Mouse (Mus musculus) liver, embryonic 14.5 days (tissue): ENCODE data around the gene Cdk19. TPM values are rescaled to one million over a fixed set of nuclear protein-coding genes. Genes with fewer than 3 reads are reported as not detected.

Experiments
- ATAC-seq: fragments of 200-750 bp; cut with Nextera tagmentation; 2 replicates; pipeline ENCODE4 v1.8.0; 2017; ENCODE audit warnings: moderate number of reproducible peaks, mild to moderate bottlenecking, moderate library complexity; ENCODE audit not compliant: insufficient read depth
- DNase-seq, 3 experiments: peaks; one replicate each; pipeline ENCODE4 v3.0.0-alpha.2; 2012 to 2013; ENCODE audit warnings: low read depth in 3 of 3, low spot score in 3 of 3
- H3K27ac ChIP-seq: fragments of 300-500 bp; sonication (generic); 2 replicates; pipeline ENCODE4 v1.5.1; 2014; ENCODE audit warnings: moderate library complexity, mild to moderate bottlenecking, control low read depth, inconsistent platforms
- H3K27me3 ChIP-seq: fragments of 300-500 bp; sonication (generic); 2 replicates; pipeline ENCODE4 v1.6.1; 2014; ENCODE audit warnings: mild to moderate bottlenecking, low read length, moderate library complexity; ENCODE audit not compliant: control insufficient read depth, insufficient read depth
- H3K36me3 ChIP-seq: fragments of 300-500 bp; sonication (generic); replicated peaks from 2 replicates; pipeline ENCODE4 v1.6.1; 2014; ENCODE audit warnings: low read depth; ENCODE audit not compliant: control insufficient read depth, insufficient read depth
- H3K4me1 ChIP-seq, 2 experiments: fragments of 200-500 bp in 1 of 2; fragments of 300-500 bp in 1 of 2; sonication (generic) in 1 of 2; replicated peaks; 2 replicates each; pipeline ENCODE4 v1.6.1; 2012 to 2014; ENCODE audit warnings: antibody characterized with exemption in 1 of 2, inconsistent platforms in 1 of 2, low read length in 1 of 2; ENCODE audit not compliant: control insufficient read depth in 2 of 2, insufficient read depth in 2 of 2
- H3K4me2 ChIP-seq: fragments of 300-500 bp; sonication (generic); 2 replicates; pipeline ENCODE4 v1.6.1; 2014; ENCODE audit warnings: low read depth, mild to moderate bottlenecking, control low read depth, moderate library complexity
- H3K4me3 ChIP-seq, 2 experiments: fragments of 200-500 bp in 1 of 2; fragments of 300-500 bp in 1 of 2; sonication (generic) in 1 of 2; 2 replicates each; pipeline ENCODE4 v1.5.1; 2012 to 2014; ENCODE audit warnings: low read depth in 2 of 2, low read length in 2 of 2, mild to moderate bottlenecking in 2 of 2, control low read depth in 1 of 2, inconsistent platforms in 1 of 2, moderate library complexity in 1 of 2; ENCODE audit not compliant: insufficient read depth in 1 of 2
- H3K9ac ChIP-seq: fragments of 300-500 bp; sonication (generic); replicated peaks from 2 replicates; pipeline ENCODE4 v1.6.1; 2014; ENCODE audit warnings: mild to moderate bottlenecking, control low read depth, moderate library complexity
- H3K9me3 ChIP-seq: fragments of 300-500 bp; sonication (generic); 2 replicates; pipeline ENCODE4 v1.6.1; 2016; ENCODE audit warnings: low read length, mixed read lengths; ENCODE audit not compliant: control insufficient read depth
- CTCF ChIP-seq: IDR thresholded peaks from 2 replicates; pipeline ENCODE4 v1.5.1; 2016; ENCODE audit warnings: antibody characterized with exemption, low read depth, control low read depth
- EP300 ChIP-seq: IDR thresholded peaks from 2 replicates; pipeline ENCODE4 v1.6.1; 2016; ENCODE audit warnings: antibody characterized with exemption, low read depth
- WGBS: fragments of 180-500 bp; shearing (Covaris S2); extraction: QIAGEN DNeasy Blood & Tissue Kit; methylation state at CpG from one replicate; pipeline ENCODE4 v1.1.7; 2014; ENCODE audit not compliant: insufficient replicate concordance; 5-methylcytosine and 5-hydroxymethylcytosine counted together
- polyA plus RNA-seq, 2 experiments: library from polyadenylated mRNA; depleted of rRNA in 1 of 2; stranded (reverse) in 1 of 2; unstranded in 1 of 2; fragments of >200 nt; fragmentation: Nextera tagmentation in 1 of 2; extraction: Ambion mirVana in 1 of 2; gene quantifications; 2 replicates each; pipeline versions ENCODE4 v1.2.1 to v1.2.3; 2012 to 2014

Gene Cdk19
- polyA plus RNA-seq, 2 experiments, result 3.1 TPM

DNA sequence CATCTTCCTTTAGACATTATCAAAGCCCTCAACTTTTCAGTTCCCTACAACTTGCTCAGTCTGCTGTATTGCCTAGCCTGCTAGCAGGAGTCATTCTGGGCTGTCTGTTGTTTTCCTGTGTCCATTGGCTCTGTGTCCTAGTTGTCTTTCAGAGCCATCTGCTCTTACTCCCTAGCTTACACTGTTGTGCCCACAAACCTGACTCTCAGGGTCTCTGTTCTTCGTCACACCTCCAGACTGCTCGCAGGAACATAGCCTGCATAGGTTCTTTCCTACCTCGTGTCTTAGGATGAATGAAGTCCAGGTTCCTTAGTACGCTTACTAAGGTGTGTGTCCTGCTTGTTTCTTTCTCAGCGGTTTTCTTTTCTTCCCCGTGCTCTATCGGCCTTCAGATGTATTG lies 35.5 kb downstream of the Cdk19 start:
- H3K36me3 ChIP-seq, result no peaks in the 10 kb centered on the region
- H3K9ac ChIP-seq, result no peak overlapping the region
- WGBS, result 66% methylated on average over 7 of the region's 7 CpGs
- H3K4me2 ChIP-seq, result no peak overlapping the region
- H3K27me3 ChIP-seq, result no peaks in the 10 kb centered on the region
- H3K4me3 ChIP-seq, result no peak overlapping the region
- no peak for DNase-seq
- H3K27ac ChIP-seq, result no peak overlapping the region
- peaks cover 0 to 4% of the 10 kb centered on the region in 2 experiments; a peak in 1 of 4 replicates for H3K4me1 ChIP-seq
- TF ChIP-seq EP300 (no peak), CTCF (no peak)
- ATAC-seq, result no peak
- no peaks in the 10 kb centered on the region for H3K9me3 ChIP-seq

DNA sequence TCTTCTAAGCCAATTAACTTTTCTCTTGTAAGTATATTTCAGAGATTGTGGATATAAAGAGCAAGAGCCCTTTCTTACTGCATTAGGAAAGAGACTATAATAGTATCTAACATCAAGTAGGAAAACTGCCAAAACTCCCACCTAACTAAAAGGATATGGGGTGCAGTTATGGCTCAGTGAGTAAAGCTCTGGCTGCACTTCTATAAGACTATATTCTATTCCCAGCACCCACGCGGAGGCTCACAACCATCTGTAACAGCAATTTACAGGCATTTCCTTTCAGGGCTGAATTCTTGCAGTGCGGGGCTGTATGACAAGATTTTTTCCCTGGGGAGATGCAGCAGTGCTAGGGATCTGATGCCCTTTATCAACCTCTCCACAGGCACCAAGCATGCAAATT lies 36.9 kb downstream of the Cdk19 start:
- H3K4me2 ChIP-seq, result no peak overlapping the region
- TF ChIP-seq EP300 (no peak), CTCF (no peak)
- WGBS, result 83% methylated on average over 3 of the region's 3 CpGs
- no peak overlapping the region for H3K27ac ChIP-seq
- no peaks in the 10 kb centered on the region for H3K9me3 ChIP-seq
- no peak for ATAC-seq
- no peak overlapping the region for H3K9ac ChIP-seq
- no peaks in the 10 kb centered on the region for H3K36me3 ChIP-seq
- peaks cover 0 to 4% of the 10 kb centered on the region in 2 experiments; a peak in 1 of 4 replicates for H3K4me1 ChIP-seq
- no peak for DNase-seq
- no peaks in the 10 kb centered on the region for H3K27me3 ChIP-seq
- H3K4me3 ChIP-seq, result no peak overlapping the region

- ATAC-seq (no peak), DNase-seq (no peak)
- Histone ChIP-seq H3K27ac (no peak overlapping the region), H3K36me3 (no peaks in the 10 kb centered on the region), H3K27me3 (no peaks in the 10 kb centered on the region), H3K9me3 (no peaks in the 10 kb centered on the region), H3K9ac (no peak overlapping the region), H3K4me2 (no peak overlapping the region), H3K4me1 (no peaks in the 10 kb centered on the region), H3K4me3 (no peak overlapping the region)
- WGBS, result 84% methylated on average over 4 of the region's 4 CpGs
- TF ChIP-seq CTCF, result no peak
- TF ChIP-seq EP300, result no peak
Observed at GRCm38 (mm10) chr10:40378284-40378683, 38.9 kb downstream of the Cdk19 start.

DNA sequence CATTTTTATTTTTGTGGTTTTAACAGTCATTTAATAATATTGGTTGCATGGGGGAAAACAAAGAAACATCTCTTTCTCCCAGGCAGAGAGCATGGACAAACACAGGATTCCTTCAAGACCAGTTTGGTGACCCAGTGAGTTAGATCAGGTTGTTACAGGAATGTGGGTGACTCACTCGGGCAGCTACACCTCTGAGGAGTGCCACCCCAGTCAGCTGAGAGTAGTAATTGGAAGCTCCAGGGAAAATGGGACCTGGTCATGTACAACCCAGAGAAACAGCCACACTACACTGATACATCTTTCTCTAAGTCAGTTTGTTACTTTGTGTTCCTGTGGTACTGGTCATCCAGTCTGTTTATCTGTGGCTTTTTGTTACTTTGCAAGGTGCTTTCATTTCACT lies 40.3 kb downstream of the Cdk19 start:
- WGBS, result 42% methylated on average over 1 of the region's 1 CpGs
- H3K27ac ChIP-seq, result no peak overlapping the region
- no peaks in the 10 kb centered on the region for H3K4me1 ChIP-seq
- no peak overlapping the region for H3K9ac ChIP-seq
- no peaks in the 10 kb centered on the region for H3K9me3 ChIP-seq
- no peak overlapping the region for H3K4me3 ChIP-seq
- no peak overlapping the region for H3K4me2 ChIP-seq
- TF ChIP-seq EP300, result no peak
- no peak for TF ChIP-seq CTCF
- no peak for DNase-seq
- ATAC-seq, result no peak
- H3K36me3 ChIP-seq, result no peaks in the 10 kb centered on the region
- no peaks in the 10 kb centered on the region for H3K27me3 ChIP-seq

DNA sequence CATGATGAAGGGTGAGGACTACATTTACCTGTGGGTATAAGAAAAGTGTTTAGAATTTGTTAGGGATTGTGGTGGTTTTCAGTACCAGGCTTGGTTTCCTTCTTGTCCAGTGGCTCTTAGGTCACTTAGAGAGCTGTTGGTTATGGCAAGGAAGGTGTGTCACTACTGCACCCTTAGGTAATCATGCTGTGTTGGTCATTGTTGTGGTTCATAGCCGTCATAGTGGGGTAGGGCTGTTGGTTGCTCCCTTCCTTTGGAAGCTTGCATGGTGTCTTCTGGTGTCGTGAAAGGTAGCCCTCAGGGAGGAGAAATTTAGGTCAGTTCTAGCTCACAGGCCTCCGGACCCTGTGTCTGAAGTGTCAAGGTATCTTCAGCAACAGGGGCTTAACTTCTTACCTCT lies 46.0 kb downstream of the Cdk19 start:
- Histone ChIP-seq H3K4me1 (no peaks in the 10 kb centered on the region), H3K9me3 (no peaks in the 10 kb centered on the region), H3K4me3 (no peak overlapping the region), H3K36me3 (no peaks in the 10 kb centered on the region), H3K9ac (no peak overlapping the region), H3K27me3 (no peaks in the 10 kb centered on the region), H3K4me2 (no peak overlapping the region), H3K27ac (no peak overlapping the region)
- no peak for ATAC-seq
- TF ChIP-seq EP300 (no peak), CTCF (no peak)
- 65% methylated on average over 3 of the region's 3 CpGs for WGBS
- no peak for DNase-seq
